Mouse (Mus musculus) liver, embryonic 14.5 days (tissue): ENCODE measurements around the gene Lmbr1.

Source experiments
- CTCF ChIP-seq: IDR thresholded peaks from 2 replicates; pipeline ENCODE4 v1.5.1; 2016; ENCODE audit warnings: antibody characterized with exemption, low read depth, control low read depth
- EP300 ChIP-seq: IDR thresholded peaks from 2 replicates; pipeline ENCODE4 v1.6.1; 2016; ENCODE audit warnings: antibody characterized with exemption, low read depth

DNA sequence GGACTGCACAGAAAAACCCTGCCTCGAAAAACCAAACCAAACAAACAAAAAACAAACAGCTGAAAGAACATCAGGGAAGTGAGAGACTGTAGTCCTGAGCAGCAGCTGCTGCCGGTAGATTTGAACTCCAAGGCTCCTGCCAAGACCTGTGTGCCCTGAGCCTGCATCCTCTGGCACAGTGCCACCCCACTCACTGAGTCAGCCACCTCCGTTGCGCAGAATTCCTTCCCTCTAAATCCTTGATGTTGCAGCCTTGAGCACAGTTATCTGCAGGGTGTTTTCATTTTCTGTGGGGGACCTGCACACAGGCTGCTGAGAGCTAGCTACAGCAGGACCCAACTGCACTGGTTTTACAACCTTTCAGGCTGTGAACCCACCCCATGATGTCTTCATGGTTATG is 20.2 kb upstream of the Lmbr1 start:
- TF ChIP-seq CTCF (no peak), EP300 (no peak)
